Mouse (Mus musculus): Measurements from ENCODE around the gene Cdc6.

The Cdc6 gene

DNA sequence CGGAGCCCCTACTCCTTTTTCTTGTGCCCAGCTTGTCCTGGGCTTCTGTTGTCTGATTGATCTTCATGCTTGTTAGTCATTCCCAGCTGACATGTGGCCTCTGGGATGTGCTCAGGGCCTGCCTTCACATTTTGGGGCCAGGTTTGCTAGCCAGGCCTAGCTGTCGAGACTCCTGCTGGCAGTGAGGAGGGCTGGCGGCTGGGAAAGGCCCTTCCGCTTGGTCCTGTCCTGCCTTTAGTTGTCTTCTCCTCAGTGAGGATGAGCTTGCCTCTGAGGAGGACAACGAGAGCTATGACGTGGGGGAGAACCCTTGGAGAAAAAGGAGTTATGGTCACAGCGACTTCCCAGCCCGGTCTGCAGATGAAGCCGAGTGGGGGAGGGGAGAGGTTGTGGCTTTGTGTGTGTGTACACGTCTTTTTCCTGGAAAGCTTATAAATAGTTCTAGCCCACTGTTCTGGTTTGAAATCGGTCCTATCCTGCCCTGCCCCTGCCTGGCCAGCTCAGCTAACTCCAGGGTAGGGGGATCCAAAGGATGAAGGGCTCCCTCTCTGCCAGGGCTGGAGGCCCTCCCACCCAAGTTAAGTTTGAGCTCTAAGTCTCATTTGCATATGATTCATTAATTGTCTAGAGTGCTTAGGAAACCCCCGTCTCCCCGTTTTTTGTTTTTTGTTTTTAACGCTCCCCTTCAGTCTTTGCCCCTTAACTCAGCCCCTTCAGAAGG is 36.3 kb downstream of the Cdc6 start:
- DNase-seq (ENCODE audit: low spot score) = no peak

DNA sequence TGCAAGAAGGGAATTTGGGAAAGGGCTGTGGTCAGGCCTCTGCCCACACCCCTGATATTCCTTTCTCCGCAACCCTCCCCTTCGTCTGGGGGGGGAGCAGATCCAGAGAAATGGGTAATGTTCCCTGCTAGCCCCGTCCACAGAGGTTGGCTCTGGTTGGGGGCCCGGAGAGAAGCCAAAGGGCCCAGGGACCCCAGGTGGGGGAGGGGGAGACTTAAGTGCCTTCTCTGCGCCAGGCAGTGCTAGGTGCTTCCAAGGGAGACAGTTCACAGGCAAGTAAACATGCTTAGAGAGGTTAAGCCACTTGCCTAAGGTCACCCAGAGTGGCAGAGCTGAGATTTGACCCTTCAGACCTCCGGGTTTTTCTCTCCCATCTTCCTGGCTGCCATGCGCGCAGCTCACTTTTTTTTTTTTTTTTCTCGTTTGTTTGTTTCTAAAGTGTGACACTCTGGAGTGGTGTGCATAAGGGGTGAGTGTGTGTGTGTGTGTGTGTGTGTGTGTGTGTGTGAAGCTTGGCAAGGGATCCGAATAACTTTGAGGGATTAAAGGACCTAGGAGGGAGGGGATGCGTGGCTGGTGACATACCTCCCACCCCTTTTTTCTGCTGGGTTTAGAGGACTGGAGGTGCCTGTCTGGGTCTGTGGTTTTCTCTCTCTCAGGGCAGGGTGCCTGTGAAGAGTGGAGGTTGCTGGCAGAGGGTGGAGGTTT is 37.5 kb downstream of the Cdc6 start:
- DNase-seq (ENCODE audit: low spot score) = no peak

DNA sequence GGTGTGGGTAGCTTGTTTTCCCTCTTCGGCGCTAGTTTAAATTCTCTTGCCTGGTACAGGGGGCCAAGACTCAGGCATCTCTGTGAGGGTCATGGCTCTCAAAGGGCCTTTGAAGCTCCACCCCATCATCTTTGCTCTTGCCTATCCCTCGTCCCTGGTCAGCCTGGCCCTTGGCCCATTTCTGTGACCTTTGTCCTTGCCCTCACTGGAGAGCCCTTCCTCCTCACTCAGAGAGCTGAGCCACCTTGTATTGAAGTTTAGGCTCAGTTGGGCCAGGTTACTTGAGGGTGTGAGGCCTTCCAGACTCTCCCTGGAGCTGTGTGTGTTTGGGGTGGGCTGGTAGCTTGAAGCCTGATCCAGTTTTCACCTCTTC is 38.0 kb downstream of the Cdc6 start:
- DNase-seq (ENCODE audit: low spot score) = no peak

DNA sequence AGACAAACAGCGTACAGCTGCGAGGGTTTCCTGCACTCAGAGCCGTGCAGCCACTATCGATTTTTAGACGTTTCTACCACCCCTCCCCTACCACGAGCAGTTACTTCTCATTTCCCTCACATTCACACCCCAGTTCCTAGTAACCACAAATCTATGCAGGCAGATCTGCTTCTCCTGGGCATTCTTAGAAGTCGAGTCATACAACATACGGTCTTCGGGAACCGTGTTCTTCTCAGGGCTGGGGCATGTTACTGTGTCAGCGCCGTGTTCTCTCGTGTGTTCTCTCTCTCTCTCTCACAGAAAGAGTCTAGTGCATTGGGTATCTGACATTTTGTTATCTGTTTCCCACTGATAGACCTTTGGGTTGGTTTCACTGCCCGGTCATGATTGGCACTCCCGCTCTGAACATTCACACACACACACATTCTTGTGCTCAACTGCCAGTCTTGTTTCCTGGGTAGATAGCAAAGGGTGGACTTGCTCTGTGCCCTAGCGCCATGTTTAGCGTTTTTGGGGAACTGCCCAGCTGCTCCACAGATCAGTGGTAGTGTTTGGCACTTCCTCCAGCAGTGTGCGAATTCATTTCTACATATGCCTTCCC is 40.5 kb downstream of the Cdc6 start:
- DNase-seq (ENCODE audit: low spot score) = no peak

DNA sequence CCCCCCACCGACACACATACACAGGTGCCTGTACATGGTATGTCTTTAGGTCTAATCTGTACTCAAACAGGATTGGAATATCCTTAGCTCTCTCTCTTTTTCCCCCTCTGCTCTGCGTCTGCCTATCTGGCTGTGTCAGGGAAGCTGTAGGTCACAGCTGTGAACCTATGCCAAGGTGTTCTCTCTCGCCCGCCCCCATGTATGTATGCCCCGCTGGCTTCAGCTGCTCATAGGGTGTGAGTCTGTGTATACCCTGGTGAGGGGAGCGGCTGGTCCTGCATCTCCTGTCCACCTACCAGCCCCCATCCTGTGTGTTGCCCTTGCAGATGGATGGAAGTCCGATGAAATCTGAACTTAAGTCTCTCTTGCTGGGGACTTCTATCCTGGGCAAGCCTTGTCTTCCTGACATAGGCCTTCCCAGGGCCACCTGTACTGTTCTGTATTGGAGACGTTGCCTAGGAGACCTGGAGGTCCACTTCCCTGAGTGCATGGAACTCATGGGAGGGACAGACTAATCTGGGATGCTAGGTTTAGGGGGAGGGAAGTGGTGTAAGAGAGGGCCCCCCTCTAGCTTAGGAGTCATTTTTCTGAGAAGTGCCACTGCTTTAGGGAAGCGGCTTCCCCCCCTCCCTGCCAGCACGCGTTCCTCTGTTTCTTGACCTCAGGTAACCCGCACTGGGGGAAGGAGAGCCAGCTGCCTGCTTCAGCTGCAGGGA is 41.8 kb downstream of the Cdc6 start:
- no peak for DNase-seq (ENCODE audit: low spot score)

DNA sequence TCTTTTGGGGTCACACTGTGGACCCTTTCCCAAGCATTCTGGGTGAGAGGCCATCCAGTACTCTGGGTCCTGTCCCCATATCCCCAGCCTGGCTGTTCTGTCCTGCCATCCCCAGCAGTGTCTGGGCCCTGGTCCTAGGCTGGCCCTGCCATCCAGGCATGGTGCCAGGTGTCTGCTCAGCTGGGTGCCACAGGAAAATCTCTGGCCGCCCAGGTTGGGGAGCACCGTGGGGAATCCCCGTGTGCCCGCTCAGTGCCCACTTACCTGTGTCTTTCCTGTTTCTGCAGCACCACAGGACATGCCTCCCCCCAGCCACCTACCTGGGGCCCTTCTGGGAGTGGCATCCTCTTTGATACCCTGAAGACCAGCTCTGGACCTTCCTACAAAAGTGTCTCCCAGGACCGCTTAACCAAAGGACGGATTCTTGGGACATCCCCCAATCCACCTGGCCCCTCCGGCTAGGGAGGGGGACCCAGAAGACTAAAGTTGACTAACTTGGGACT is 42.4 kb downstream of the Cdc6 start:
- no peak for DNase-seq (ENCODE audit: low spot score)

DNA sequence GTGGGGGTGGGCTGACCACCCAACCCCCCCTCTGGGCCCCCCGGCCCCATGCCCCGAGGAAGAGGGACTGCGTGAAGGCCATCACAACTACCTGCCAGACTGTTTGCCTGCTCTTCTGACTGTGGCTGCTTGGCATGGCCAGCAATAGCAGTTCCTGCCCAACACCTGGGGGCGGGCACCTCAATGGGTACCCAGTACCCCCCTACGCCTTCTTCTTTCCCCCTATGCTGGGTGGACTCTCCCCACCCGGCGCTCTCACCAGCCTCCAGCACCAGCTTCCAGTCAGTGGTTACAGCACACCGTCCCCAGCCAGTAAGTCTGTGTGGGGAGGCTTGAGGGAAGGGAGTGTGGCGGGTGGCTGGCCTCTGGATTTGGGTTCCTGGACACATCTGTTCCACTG is 42.9 kb downstream of the Cdc6 start:
- DNase-seq (ENCODE audit: low spot score) = no peak

DNA sequence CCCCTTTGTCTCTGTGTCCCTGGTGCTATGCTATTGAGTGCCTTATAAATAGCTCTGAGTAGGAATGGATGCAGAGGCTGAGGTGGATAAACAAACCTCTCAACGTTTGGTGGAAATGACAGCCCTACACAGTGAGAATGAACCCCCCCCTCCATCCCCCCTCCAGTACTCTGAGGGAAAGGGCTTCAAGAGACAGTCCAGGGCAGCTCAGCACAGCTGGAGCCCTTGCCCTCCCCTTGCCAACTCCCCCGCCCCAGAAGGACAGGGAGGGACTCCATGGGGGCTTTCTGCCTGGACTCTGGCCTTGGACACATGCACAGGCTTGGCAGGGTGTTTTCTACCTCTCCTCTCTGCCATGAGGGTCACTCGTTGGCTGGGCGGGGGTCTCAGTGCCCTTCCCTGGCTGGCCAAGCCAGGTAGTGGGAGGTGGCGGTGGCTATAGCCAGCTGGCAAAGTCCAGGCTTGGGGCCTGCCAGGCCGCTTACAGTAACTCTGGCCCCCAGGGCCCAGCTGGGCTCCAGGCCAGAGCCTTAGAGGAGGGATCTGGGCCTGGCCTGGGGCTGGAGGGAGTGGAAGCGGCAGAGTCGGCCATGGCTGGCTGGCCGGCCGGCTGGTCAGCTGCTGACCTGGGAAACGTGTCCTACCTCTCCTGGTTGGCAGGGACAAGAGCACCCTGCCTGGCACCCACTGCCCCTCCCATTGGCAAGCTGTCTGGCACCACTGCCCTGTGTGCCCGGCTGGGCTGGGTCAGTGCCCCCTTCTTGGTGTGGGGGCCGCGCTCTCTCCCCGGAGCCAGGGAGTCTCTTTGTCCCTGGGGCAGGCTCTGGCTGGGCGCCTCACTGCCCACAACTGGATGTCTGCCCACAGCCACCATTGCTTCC is 43.7 kb downstream of the Cdc6 start:
- DNase-seq (ENCODE audit: low spot score) = peak; percentile 82

DNA sequence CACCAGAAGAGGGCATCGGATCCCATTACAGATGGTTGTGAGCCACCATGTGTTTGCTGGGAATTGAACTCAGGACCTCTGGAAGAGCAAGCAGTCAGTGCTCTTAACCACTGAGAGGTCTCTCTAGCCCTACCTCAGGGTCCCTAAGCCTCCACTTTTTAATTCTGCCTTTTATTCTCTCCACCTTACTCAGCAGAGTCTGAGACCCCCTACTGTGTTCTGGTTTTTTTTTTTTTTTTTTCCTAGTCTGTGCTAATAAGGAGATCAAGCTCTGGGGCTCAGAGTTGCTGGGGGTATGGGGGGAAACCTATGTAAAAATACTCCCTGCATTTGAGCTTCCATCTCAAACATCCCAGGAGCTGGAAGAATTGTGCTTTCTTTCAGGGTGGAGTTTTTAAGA is 44.5 kb downstream of the Cdc6 start:
- DNase-seq (ENCODE audit: low spot score) = no peak

DNA sequence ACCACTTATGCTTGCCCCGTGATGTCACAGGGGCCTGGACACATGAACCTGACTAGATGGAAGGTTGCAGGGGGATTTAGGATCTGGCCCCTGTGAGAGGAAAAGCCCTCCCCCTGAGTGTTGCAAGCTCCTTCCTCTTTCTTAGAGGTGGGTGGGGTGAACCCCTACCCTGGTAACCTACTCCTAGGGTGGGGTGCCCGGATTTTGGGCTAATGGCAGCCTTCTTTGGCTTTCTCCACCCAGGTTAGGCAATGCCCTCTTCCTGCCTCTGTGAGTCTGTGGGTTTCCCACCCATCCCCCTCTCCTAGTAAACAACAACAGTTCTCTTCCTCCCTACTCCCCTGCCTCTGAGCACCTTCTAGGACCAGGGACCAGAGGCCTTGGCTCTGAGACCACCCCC is 45.1 kb downstream of the Cdc6 start:
- peak; percentile 68 for DNase-seq (ENCODE audit: low spot score)

DNA sequence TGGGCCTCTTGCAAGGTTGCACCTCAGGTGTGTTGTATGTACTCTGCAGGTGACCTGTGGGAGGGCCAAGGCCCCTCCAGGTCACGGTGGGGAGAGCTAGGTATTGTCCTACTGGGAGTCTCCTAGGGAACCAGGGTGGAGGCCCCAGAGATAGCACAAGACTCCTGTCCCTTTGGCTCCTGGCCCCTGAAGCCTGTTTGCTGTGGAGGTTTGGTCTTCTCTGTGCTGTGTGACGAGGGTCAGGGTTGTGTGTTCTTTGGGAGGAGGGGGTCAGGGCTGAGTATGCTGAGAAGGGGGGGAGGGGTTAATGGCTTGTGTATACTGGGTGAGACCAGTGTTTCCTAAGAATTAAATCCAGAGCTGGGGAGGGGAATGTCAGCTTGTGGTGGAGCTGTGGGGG is 45.8 kb downstream of the Cdc6 start:
- no peak for DNase-seq (ENCODE audit: low spot score)

DNA sequence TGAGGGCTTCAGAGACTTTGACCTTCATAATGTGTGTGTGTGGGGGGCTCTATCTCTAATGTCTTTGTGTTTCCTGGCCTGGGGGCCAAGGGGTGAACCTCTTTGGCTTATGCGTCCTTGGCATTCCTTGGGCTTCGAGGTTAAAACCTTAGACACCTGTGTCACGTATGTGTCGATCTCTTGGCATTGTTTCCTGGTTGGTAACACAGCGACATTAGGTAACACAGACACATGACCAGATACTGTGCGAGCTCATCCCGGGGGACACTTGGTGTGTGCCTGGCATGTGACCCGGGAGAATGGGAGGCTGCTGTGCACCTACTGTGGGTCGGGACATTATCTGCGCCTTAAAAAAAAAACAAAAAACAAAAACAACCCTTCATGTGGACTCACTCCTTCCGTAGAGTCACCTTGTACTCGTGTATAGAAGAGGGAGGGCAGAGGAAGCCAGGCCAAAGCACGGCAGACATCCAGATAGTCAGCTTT is 46.3 kb downstream of the Cdc6 start:
- no peak for DNase-seq (ENCODE audit: low spot score)

DNA sequence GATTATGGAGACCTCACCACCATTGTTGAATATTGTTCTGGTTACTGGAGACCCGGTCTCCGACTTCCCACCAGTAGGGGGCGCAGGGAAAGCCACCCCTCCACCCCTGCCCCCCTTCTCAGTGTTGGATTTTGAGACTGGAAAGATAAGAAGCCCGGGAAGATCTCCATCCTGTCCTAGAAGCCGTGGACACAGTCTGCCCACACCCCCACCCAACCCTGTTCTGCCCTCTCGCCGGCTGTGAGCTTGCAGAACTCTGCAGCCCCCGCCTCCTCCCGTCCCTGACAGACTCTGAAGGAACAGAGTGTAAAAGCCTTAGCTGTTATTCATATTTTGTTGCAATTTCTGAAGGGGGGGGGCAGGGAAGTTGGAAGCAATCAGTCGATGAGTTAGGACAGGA is 46.8 kb downstream of the Cdc6 start:
- DNase-seq (ENCODE audit: low spot score) = peak; percentile 85

DNA sequence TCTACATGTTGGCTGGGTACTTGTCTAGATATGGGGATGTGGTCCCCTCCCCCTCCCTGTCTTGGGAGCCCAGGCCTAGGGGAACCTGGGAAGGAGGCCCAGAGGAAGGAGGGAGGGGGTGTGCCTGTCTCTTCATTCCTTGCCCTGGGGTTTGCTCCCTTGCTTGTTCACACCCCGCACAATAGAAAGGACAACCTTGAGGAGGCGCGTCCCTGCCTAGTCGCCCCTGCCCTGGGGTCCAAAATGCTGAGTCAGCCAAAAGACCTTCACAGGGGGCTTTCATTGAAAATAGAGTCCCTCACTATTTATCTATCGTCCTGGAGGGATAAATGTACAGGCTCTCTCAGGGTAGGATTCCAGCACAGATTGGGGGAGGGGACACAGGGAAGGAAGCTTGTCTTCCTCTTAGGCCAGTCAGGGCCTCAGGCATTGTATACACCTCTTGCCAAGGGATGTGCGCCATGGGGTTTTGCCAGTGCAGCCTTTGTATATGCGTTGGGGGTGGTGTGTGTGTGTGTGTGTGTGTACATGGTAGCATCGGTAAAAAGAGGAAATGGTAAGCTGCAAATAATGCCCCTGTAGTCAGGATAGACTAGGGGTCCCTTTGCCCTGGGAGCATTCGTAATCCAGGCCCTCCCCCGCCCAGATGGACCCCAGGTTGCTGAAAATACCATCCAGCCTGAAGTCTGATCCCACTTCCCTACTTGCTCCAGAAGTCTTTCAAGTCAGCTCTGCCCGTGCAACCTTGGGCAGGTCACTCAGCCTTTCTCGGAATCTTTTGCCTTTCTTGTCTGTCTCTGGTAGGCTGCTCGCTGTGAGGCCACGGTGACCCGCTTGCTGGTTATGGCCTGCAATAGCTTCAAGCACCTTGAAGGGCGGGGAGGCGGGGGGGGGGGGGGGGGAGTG is 47.5 kb downstream of the Cdc6 start:
- peak; percentile 60 for DNase-seq (ENCODE audit: low spot score)

DNA sequence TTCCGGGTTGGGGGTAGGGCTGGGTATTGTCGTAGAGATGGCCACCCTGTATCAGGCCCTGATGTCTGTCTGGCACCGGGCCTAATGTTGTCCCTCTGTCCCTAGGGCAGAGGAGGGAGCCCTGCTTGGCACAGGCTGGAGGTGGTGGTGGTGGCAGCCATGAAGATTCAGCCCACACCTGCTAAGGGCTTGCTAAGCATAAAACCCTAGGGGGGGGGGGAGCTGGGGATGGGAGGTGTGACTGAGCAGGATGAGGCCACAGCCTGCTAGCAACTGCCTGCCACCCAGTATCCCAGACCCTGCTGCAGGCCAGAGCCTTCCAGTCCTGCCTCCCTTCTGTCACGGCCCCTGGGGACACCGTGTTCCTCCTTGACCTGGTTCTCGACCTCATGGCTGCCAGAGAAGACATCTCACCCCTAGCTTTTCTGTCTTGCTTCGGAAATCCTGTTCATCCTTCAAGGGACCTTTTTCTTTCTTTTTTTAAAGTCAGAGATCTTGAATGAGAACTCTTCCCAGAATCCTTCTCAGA is 48.2 kb downstream of the Cdc6 start:
- no peak for DNase-seq (ENCODE audit: low spot score)

DNA sequence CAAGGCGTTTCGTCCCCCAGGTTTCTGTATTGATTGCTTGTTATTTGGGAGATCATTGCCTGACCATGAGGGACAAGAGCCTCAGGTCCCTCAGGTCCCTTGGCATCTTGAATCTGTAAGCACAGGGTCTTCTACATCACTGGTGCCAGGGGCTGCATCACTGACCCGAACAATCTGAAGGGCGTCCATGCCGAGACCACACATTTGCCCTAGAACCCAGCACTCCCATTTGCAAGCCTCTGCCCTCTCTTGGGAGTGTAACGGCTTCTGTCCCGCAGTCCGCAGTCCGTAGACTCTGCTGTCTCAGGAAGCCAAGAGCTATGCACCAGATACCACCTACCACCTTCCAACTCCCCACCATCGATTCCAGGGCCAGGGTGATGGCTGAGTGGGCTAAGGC is 48.7 kb downstream of the Cdc6 start:
- DNase-seq (ENCODE audit: low spot score) = no peak

DNA sequence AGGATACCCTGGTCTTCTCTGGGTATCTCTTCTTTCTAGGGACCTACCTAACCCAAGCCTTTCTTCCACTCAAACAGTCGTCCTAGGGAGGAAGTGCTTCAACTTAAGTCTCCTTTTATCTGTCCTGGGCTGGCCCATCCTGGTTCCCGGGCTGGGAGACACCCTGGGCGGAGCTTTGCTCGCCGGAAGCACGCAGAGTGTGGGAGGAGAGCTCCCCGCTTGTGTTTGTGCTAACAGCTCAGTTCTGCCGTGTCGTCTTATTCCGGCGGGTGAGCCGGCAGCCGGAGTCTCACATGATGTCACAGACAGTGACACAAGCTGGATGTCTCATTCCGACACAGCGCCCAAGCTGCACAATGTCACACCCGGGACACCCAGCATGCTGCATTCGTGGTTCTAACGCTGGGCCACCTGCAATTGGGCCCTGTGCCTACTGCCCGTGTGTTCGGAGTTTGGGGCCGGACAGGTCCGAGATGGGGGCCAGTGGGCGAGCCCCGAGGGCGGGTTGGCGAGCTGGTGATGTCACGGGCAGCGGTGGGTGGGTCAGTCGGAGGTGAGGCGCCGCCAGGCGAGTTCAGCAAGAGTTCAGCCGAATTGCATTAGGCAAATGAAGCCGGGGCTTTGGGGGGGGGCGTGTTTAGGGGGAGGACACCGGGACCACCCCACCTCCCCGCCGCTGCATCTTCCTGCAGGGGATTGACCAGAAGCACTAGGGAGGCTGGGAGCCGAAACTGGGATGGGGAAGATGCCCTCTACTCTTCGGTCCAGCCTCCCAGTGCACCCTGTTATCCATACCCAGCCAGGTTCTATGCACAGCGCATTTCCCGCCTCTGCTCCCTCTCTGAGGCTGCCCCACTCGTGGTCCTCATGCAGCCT is 52.1 kb downstream of the Cdc6 start:
- peak; percentile 95 for DNase-seq (ENCODE audit: low spot score)

DNA sequence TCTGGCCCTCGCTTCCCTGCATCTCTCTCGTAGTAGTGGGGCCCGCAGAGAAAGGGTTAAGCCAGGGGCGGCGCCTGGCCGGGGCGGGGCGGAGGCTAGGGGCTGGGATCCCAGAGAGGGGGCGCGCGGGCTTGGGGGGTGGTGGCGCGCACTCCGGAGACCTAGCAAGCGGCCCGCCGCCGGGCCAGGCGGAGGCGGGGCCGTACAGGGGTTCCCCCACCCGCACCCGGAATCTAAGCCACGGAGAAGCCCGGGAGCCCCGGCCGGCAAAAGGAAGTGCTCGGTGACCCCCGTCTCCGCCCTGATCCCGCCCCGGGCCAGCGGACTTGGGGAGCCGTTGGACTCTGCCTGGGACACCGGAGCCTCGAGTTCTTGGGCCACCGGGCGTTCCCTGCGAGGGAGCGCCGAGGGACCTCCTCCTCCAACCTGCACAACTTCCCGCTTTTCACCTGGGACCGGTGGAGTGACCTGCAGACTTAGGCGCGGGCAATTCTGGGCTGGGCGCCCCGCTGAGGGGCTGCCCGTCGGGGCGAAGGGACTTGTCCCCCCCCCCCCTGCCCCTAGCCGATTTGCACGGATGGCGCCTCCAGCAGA is 52.8 kb downstream of the Cdc6 start:
- DNase-seq (ENCODE audit: low spot score) = peak; percentile 81

All from lung, postnatal 25 days (tissue).